Mouse (Mus musculus): ENCODE results near the gene Lpcat2b.

- TF ChIP-seq CTCF (IDR thresholded peaks at IDR 0.05; ENCODE audit: insufficient read depth, low read depth, low read length): no peak
- no peak for TF ChIP-seq POLR2A (IDR thresholded peaks at IDR 0.05; ENCODE audit: insufficient read depth, low read depth, low read length)
These were observed 28.1 kb upstream of the Lpcat2b start for GRCm38 (mm10) chr5:107403011-107403946.

All from olfactory bulb, adult 2 months (tissue).